Mouse (Mus musculus): ENCODE measurements around the gene Zdhhc14. TPM values are rescaled to one million over a fixed set of nuclear protein-coding genes. Genes with fewer than 3 reads are reported as not detected.

Zdhhc14 gene
- polyA plus RNA-seq (2015; fragmentation: Nextera tagmentation; extraction: Ambion mirVana): 5.0 and 9.0 TPM in 2 replicates

GRCm38 (mm10) chr17:5491801-5492745 lies at the start of gene Zdhhc14:
Gene Zdhhc14, plus strand, starts transcription at chr17:5492557.
- under 1% methylated on average over 49 of the region's 70 CpGs for WGBS
- Histone ChIP-seq H3K36me3 (ENCODE audit: control insufficient read depth, insufficient read depth, low read length) (no peaks in the 10 kb centered on the region), H3K27ac (ENCODE audit: low read depth, low read length) (peak within 1 kb of the TSS; percentile 96), H3K27me3 (replicated peaks; ENCODE audit: control insufficient read depth, insufficient read depth, low read length) (no peaks in the 10 kb centered on the region), H3K4me1 (ENCODE audit: control insufficient read depth, insufficient read depth, low read depth, low read length) (peaks cover 22% of the 10 kb centered on the region), H3K4me2 (ENCODE audit: low read length) (peak within 1 kb of the TSS; percentile 97), H3K9me3 (ENCODE audit: control insufficient read depth, low read length) (no peaks in the 10 kb centered on the region), H3K4me3 (ENCODE audit: low read length) (peak within 1 kb of the TSS; percentile 88), H3K9ac (ENCODE audit: low read depth, low read length) (peak within 1 kb of the TSS; percentile 86)
- peak; percentile 92 for ATAC-seq

GRCm38 (mm10) chr17:5443260-5443659 lies 49.1 kb upstream of the Zdhhc14 start:
- H3K4me3 ChIP-seq (ENCODE audit: low read length): no peak overlapping the region
- H3K4me1 ChIP-seq (ENCODE audit: control insufficient read depth, insufficient read depth, low read depth, low read length): peaks cover 14% of the 10 kb centered on the region
- H3K27ac ChIP-seq (ENCODE audit: low read depth, low read length): no peak overlapping the region
- no peak overlapping the region for H3K4me2 ChIP-seq (ENCODE audit: low read length)
- H3K36me3 ChIP-seq (ENCODE audit: control insufficient read depth, insufficient read depth, low read length): no peaks in the 10 kb centered on the region
- 63% methylated on average over 3 of the region's 3 CpGs for WGBS
- no peak for ATAC-seq
- H3K27me3 ChIP-seq (replicated peaks; ENCODE audit: control insufficient read depth, insufficient read depth, low read length): no peaks in the 10 kb centered on the region; the same call in 1 of the 2 replicates
- no peaks in the 10 kb centered on the region for H3K9me3 ChIP-seq (ENCODE audit: control insufficient read depth, low read length)
- no peak overlapping the region for H3K9ac ChIP-seq (ENCODE audit: low read depth, low read length)

- no peaks in the 10 kb centered on the region for H3K9me3 ChIP-seq (ENCODE audit: control insufficient read depth, low read length)
- no peaks in the 10 kb centered on the region; the same call in 1 of the 2 replicates for H3K27me3 ChIP-seq (replicated peaks; ENCODE audit: control insufficient read depth, insufficient read depth, low read length)
- H3K4me2 ChIP-seq (ENCODE audit: low read length): no peak overlapping the region
- no peaks in the 10 kb centered on the region for H3K36me3 ChIP-seq (ENCODE audit: control insufficient read depth, insufficient read depth, low read length)
- H3K27ac ChIP-seq (ENCODE audit: low read depth, low read length): no peak overlapping the region
- WGBS: 66% methylated on average over 5 of the region's 5 CpGs
- H3K9ac ChIP-seq (ENCODE audit: low read depth, low read length): no peak overlapping the region
- no peak overlapping the region for H3K4me3 ChIP-seq (ENCODE audit: low read length)
- peaks cover 12% of the 10 kb centered on the region for H3K4me1 ChIP-seq (ENCODE audit: control insufficient read depth, insufficient read depth, low read depth, low read length)
- ATAC-seq: no peak
Measured at GRCm38 (mm10) chr17:5443751-5444150, 48.6 kb upstream of the Zdhhc14 start.

GRCm38 (mm10) chr17:5453657-5454056 lies 38.7 kb upstream of the Zdhhc14 start:
- Histone ChIP-seq H3K9me3 (ENCODE audit: control insufficient read depth, low read length) (no peaks in the 10 kb centered on the region), H3K9ac (ENCODE audit: low read depth, low read length) (no peak overlapping the region), H3K27ac (ENCODE audit: low read depth, low read length) (no peak overlapping the region), H3K4me2 (ENCODE audit: low read length) (no peak overlapping the region), H3K27me3 (replicated peaks; ENCODE audit: control insufficient read depth, insufficient read depth, low read length) (no peaks in the 10 kb centered on the region), H3K4me3 (ENCODE audit: low read length) (no peak overlapping the region), H3K36me3 (ENCODE audit: control insufficient read depth, insufficient read depth, low read length) (no peaks in the 10 kb centered on the region), H3K4me1 (ENCODE audit: control insufficient read depth, insufficient read depth, low read depth, low read length) (no peaks in the 10 kb centered on the region)
- WGBS: 70% methylated on average over 4 of the region's 4 CpGs
- no peak for ATAC-seq

GRCm38 (mm10) chr17:5463912-5464311 lies 28.4 kb upstream of the Zdhhc14 start:
- no peak overlapping the region for H3K4me2 ChIP-seq (ENCODE audit: low read length)
- no peak for ATAC-seq
- no peak overlapping the region for H3K4me3 ChIP-seq (ENCODE audit: low read length)
- no peaks in the 10 kb centered on the region for H3K9me3 ChIP-seq (ENCODE audit: control insufficient read depth, low read length)
- no peaks in the 10 kb centered on the region for H3K4me1 ChIP-seq (ENCODE audit: control insufficient read depth, insufficient read depth, low read depth, low read length)
- no peaks in the 10 kb centered on the region for H3K27me3 ChIP-seq (replicated peaks; ENCODE audit: control insufficient read depth, insufficient read depth, low read length)
- WGBS: 87% methylated on average over 2 of the region's 2 CpGs
- no peaks in the 10 kb centered on the region for H3K36me3 ChIP-seq (ENCODE audit: control insufficient read depth, insufficient read depth, low read length)
- no peak overlapping the region for H3K9ac ChIP-seq (ENCODE audit: low read depth, low read length)
- no peak overlapping the region for H3K27ac ChIP-seq (ENCODE audit: low read depth, low read length)

- ATAC-seq: no peak
- no peaks in the 10 kb centered on the region for H3K9me3 ChIP-seq (ENCODE audit: control insufficient read depth, low read length)
- H3K9ac ChIP-seq (ENCODE audit: low read depth, low read length): no peak overlapping the region
- H3K4me1 ChIP-seq (ENCODE audit: control insufficient read depth, insufficient read depth, low read depth, low read length): no peaks in the 10 kb centered on the region
- 83% methylated on average over 8 of the region's 8 CpGs for WGBS
- H3K4me3 ChIP-seq (ENCODE audit: low read length): no peak overlapping the region
- H3K36me3 ChIP-seq (ENCODE audit: control insufficient read depth, insufficient read depth, low read length): no peaks in the 10 kb centered on the region
- H3K27ac ChIP-seq (ENCODE audit: low read depth, low read length): no peak overlapping the region
- H3K27me3 ChIP-seq (replicated peaks; ENCODE audit: control insufficient read depth, insufficient read depth, low read length): no peaks in the 10 kb centered on the region
- H3K4me2 ChIP-seq (ENCODE audit: low read length): no peak overlapping the region
Measured at GRCm38 (mm10) chr17:5466736-5467135, 25.6 kb upstream of the Zdhhc14 start.

GRCm38 (mm10) chr17:5467177-5467576 lies 25.2 kb upstream of the Zdhhc14 start:
- Histone ChIP-seq H3K9me3 (ENCODE audit: control insufficient read depth, low read length) (no peaks in the 10 kb centered on the region), H3K27me3 (replicated peaks; ENCODE audit: control insufficient read depth, insufficient read depth, low read length) (no peaks in the 10 kb centered on the region), H3K9ac (ENCODE audit: low read depth, low read length) (no peak overlapping the region), H3K4me2 (ENCODE audit: low read length) (no peak overlapping the region), H3K27ac (ENCODE audit: low read depth, low read length) (no peak overlapping the region), H3K4me1 (ENCODE audit: control insufficient read depth, insufficient read depth, low read depth, low read length) (no peaks in the 10 kb centered on the region), H3K4me3 (ENCODE audit: low read length) (no peak overlapping the region), H3K36me3 (ENCODE audit: control insufficient read depth, insufficient read depth, low read length) (no peaks in the 10 kb centered on the region)
- 54% methylated on average over 4 of the region's 4 CpGs for WGBS
- no peak for ATAC-seq

- H3K36me3 ChIP-seq (ENCODE audit: control insufficient read depth, insufficient read depth, low read length): no peaks in the 10 kb centered on the region
- no peaks in the 10 kb centered on the region for H3K9me3 ChIP-seq (ENCODE audit: control insufficient read depth, low read length)
- WGBS: 35% methylated on average over 3 of the region's 3 CpGs
- no peaks in the 10 kb centered on the region for H3K27me3 ChIP-seq (replicated peaks; ENCODE audit: control insufficient read depth, insufficient read depth, low read length)
- ATAC-seq: no peak
- H3K4me2 ChIP-seq (ENCODE audit: low read length): no peak overlapping the region
- H3K4me3 ChIP-seq (ENCODE audit: low read length): no peak overlapping the region
- H3K9ac ChIP-seq (ENCODE audit: low read depth, low read length): no peak overlapping the region
- no peaks in the 10 kb centered on the region for H3K4me1 ChIP-seq (ENCODE audit: control insufficient read depth, insufficient read depth, low read depth, low read length)
- H3K27ac ChIP-seq (ENCODE audit: low read depth, low read length): no peak overlapping the region
Measured at GRCm38 (mm10) chr17:5472268-5472667, 20.1 kb upstream of the Zdhhc14 start.

- H3K4me2 ChIP-seq (ENCODE audit: low read length): no peak overlapping the region
- WGBS: 64% methylated on average over 14 of the region's 14 CpGs
Measured at GRCm38 (mm10) chr17:5475960-5476725, 16.2 kb upstream of the Zdhhc14 start.

More at GRCm38 (mm10) chr17:5475960-5476725, 16.2 kb upstream of the Zdhhc14 start:
- ATAC-seq: no peak
- no peak overlapping the region for H3K4me3 ChIP-seq (ENCODE audit: low read length)
- H3K9ac ChIP-seq (ENCODE audit: low read depth, low read length): no peak overlapping the region
- no peaks in the 10 kb centered on the region for H3K36me3 ChIP-seq (ENCODE audit: control insufficient read depth, insufficient read depth, low read length)
- no peaks in the 10 kb centered on the region for H3K9me3 ChIP-seq (ENCODE audit: control insufficient read depth, low read length)
- no peaks in the 10 kb centered on the region for H3K4me1 ChIP-seq (ENCODE audit: control insufficient read depth, insufficient read depth, low read depth, low read length)
- no peaks in the 10 kb centered on the region for H3K27me3 ChIP-seq (replicated peaks; ENCODE audit: control insufficient read depth, insufficient read depth, low read length)
- H3K27ac ChIP-seq (ENCODE audit: low read depth, low read length): no peak overlapping the region

Data from hindbrain, embryonic 16.5 days (tissue).